Mouse (Mus musculus) midbrain, embryonic 11.5 days (tissue): ENCODE results near the gene Kdm4b. TPM values are rescaled to one million over a fixed set of nuclear protein-coding genes. Genes with fewer than 3 reads are reported as not detected.
A peak's percentile ranks its signal among the peaks of the same experiment; 100 is the strongest.

Source experiments
- ATAC-seq: fragments of 200-750 bp; cut with Nextera tagmentation; 2 replicates; pipeline ENCODE4 v1.8.0; 2017; ENCODE audit warnings: moderate TSS enrichment, moderate library complexity; ENCODE audit not compliant: low FRiP score
- DNase-seq: peaks from one replicate; pipeline ENCODE4 v3.0.0; 2015; ENCODE audit warnings: low spot score; ENCODE audit errors: missing footprints
- H3K27ac ChIP-seq: fragments of 300-500 bp; sonication (generic); 2 replicates; pipeline ENCODE4 v1.5.1; 2014; ENCODE audit warnings: low read depth, low read length
- H3K27me3 ChIP-seq: fragments of 300-500 bp; sonication (generic); 2 replicates; pipeline ENCODE4 v1.6.1; 2014; ENCODE audit warnings: mild to moderate bottlenecking, low read length, moderate library complexity, mixed read lengths; ENCODE audit not compliant: control insufficient read depth, insufficient read depth
- H3K36me3 ChIP-seq: fragments of 300-500 bp; sonication (generic); 2 replicates; pipeline ENCODE4 v1.6.1; 2014; ENCODE audit warnings: mild to moderate bottlenecking, low read length, moderate library complexity, mixed read lengths; ENCODE audit not compliant: control insufficient read depth, insufficient read depth
- H3K4me1 ChIP-seq: fragments of 300-500 bp; sonication (generic); 2 replicates; pipeline ENCODE4 v1.6.1; 2014; ENCODE audit warnings: low read length; ENCODE audit not compliant: control insufficient read depth, insufficient read depth
- H3K4me2 ChIP-seq: fragments of 300-500 bp; sonication (generic); 2 replicates; pipeline ENCODE4 v1.6.1; 2014; ENCODE audit warnings: mild to moderate bottlenecking, moderate library complexity
- H3K4me3 ChIP-seq: fragments of 300-500 bp; sonication (generic); 2 replicates; pipeline ENCODE4 v1.5.1; 2014; ENCODE audit warnings: low read depth, low read length
- H3K9ac ChIP-seq: fragments of 300-500 bp; sonication (generic); 2 replicates; pipeline ENCODE4 v1.6.1; 2014; ENCODE audit warnings: low read length
- H3K9me3 ChIP-seq: fragments of 300-500 bp; sonication (generic); 2 replicates; pipeline ENCODE4 v1.6.1; 2016; ENCODE audit warnings: low read length; ENCODE audit not compliant: control insufficient read depth
- WGBS: fragments of 180-500 bp; shearing (Covaris S2); extraction: QIAGEN DNeasy Blood & Tissue Kit; methylation state at CpG from one replicate; pipeline ENCODE4 v1.1.7; 2014; 5-methylcytosine and 5-hydroxymethylcytosine counted together
- polyA plus RNA-seq: library from polyadenylated mRNA; unstranded; fragments of >200 nt; fragmentation: Nextera tagmentation; extraction: Ambion mirVana; gene quantifications from 2 replicates; pipeline ENCODE4 v1.2.1, GENCODE M21; 2014

Kdm4b gene
- polyA plus RNA-seq, 1 experiment from 2014 or later: 39.6 TPM

- no peak overlapping the region for H3K27ac ChIP-seq
- WGBS: 66% methylated on average over 5 of the region's 5 CpGs
- no peak overlapping the region for H3K9ac ChIP-seq
- H3K4me3 ChIP-seq: no peak overlapping the region
- ATAC-seq (no peak), DNase-seq (no peak)
- no peaks in the 10 kb centered on the region for H3K9me3 ChIP-seq
- no peaks in the 10 kb centered on the region for H3K27me3 ChIP-seq
- H3K4me2 ChIP-seq: no peak overlapping the region
- H3K4me1 ChIP-seq: 0 out of 2 replicates have a peak, but pooled peaks cover 3% of the 10 kb centered on the region
- H3K36me3 ChIP-seq: peaks cover 13% of the 10 kb centered on the region; the same call in 1 of the 2 replicates
Measured at GRCm38 (mm10) chr17:56381183-56381582, 55.3 kb downstream of the Kdm4b start.

GRCm38 (mm10) chr17:56382997-56383396 is 57.1 kb downstream of the Kdm4b start:
- no peak for DNase-seq

GRCm38 (mm10) chr17:56384903-56385302 is 59.0 kb downstream of the Kdm4b start:
- 0 out of 2 replicates have a peak, but pooled peaks cover 3% of the 10 kb centered on the region for H3K4me1 ChIP-seq
- H3K9me3 ChIP-seq: no peaks in the 10 kb centered on the region
- no peak overlapping the region for H3K9ac ChIP-seq
- DNase-seq (no peak), ATAC-seq (peak; percentile 28; the same call in 1 of the 2 replicates)
- no peaks in the 10 kb centered on the region for H3K27me3 ChIP-seq
- no peak overlapping the region for H3K27ac ChIP-seq
- H3K4me2 ChIP-seq: no peak overlapping the region
- 82% methylated on average over 6 of the region's 6 CpGs for WGBS
- H3K4me3 ChIP-seq: no peak overlapping the region
- peaks cover 17% of the 10 kb centered on the region for H3K36me3 ChIP-seq

More at GRCm38 (mm10) chr17:56382997-56383396, 57.1 kb downstream of the Kdm4b start:
- H3K27ac ChIP-seq: no peak overlapping the region
- peaks cover 11% of the 10 kb centered on the region; the same call in 1 of the 2 replicates for H3K36me3 ChIP-seq
- H3K9me3 ChIP-seq: no peaks in the 10 kb centered on the region
- H3K4me3 ChIP-seq: no peak overlapping the region
- H3K4me2 ChIP-seq: no peak overlapping the region
- H3K4me1 ChIP-seq: 0 out of 2 replicates have a peak, but pooled peaks cover 3% of the 10 kb centered on the region
- no peak overlapping the region for H3K9ac ChIP-seq
- ATAC-seq: no peak
- no peaks in the 10 kb centered on the region for H3K27me3 ChIP-seq
- WGBS: 45% methylated on average over 8 of the region's 8 CpGs

- no peaks in the 10 kb centered on the region for H3K27me3 ChIP-seq
- WGBS: 93% methylated on average over 6 of the region's 6 CpGs
- H3K4me3 ChIP-seq: no peak overlapping the region
- H3K27ac ChIP-seq: no peak overlapping the region
- no peak overlapping the region for H3K4me2 ChIP-seq
- DNase-seq (no peak), ATAC-seq (no peak)
- peaks cover 23% of the 10 kb centered on the region for H3K36me3 ChIP-seq
- no peaks in the 10 kb centered on the region for H3K9me3 ChIP-seq
- no peaks in the 10 kb centered on the region for H3K4me1 ChIP-seq
- no peak overlapping the region for H3K9ac ChIP-seq
Measured at GRCm38 (mm10) chr17:56387612-56388011, 61.8 kb downstream of the Kdm4b start.

GRCm38 (mm10) chr17:56393238-56393637 is 67.4 kb downstream of the Kdm4b start:
- peaks cover 29% of the 10 kb centered on the region for H3K36me3 ChIP-seq
- no peaks in the 10 kb centered on the region for H3K9me3 ChIP-seq
- H3K27ac ChIP-seq: no peak overlapping the region
- ATAC-seq (no peak), DNase-seq (no peak)
- no peaks in the 10 kb centered on the region for H3K4me1 ChIP-seq
- 90% methylated on average over 6 of the region's 6 CpGs for WGBS
- H3K9ac ChIP-seq: no peak overlapping the region
- H3K4me3 ChIP-seq: no peak overlapping the region
- H3K4me2 ChIP-seq: no peak overlapping the region
- no peaks in the 10 kb centered on the region for H3K27me3 ChIP-seq

- peaks cover 29% of the 10 kb centered on the region for H3K36me3 ChIP-seq
- ATAC-seq: no peak
Measured at GRCm38 (mm10) chr17:56393889-56394288, 68.0 kb downstream of the Kdm4b start.

GRCm38 (mm10) chr17:56396051-56396450 is 70.2 kb downstream of the Kdm4b start:
- no peaks in the 10 kb centered on the region for H3K9me3 ChIP-seq
- H3K4me3 ChIP-seq: no peak overlapping the region
- H3K4me2 ChIP-seq: no peak overlapping the region
- DNase-seq: no peak
- peaks cover 32% of the 10 kb centered on the region for H3K36me3 ChIP-seq
- H3K9ac ChIP-seq: no peak overlapping the region
- 93% methylated on average over 6 of the region's 6 CpGs for WGBS
- H3K27ac ChIP-seq: no peak overlapping the region
- H3K4me1 ChIP-seq: no peaks in the 10 kb centered on the region
- no peak for ATAC-seq
- H3K27me3 ChIP-seq: no peaks in the 10 kb centered on the region

More at GRCm38 (mm10) chr17:56393889-56394288, 68.0 kb downstream of the Kdm4b start:
- DNase-seq: no peak
- Histone ChIP-seq H3K27me3 (no peaks in the 10 kb centered on the region), H3K9ac (no peak overlapping the region), H3K9me3 (no peaks in the 10 kb centered on the region), H3K27ac (no peak overlapping the region), H3K4me3 (no peak overlapping the region), H3K4me1 (no peaks in the 10 kb centered on the region), H3K4me2 (no peak overlapping the region)
- 96% methylated on average over 10 of the region's 10 CpGs for WGBS

- H3K9me3 ChIP-seq: no peaks in the 10 kb centered on the region
- no peak for DNase-seq
- peaks cover 36% of the 10 kb centered on the region for H3K36me3 ChIP-seq
- H3K27me3 ChIP-seq: no peaks in the 10 kb centered on the region
- 91% methylated on average over 3 of the region's 3 CpGs for WGBS
- no peak overlapping the region for H3K9ac ChIP-seq
- H3K4me3 ChIP-seq: no peak overlapping the region
- ATAC-seq: no peak
- no peak overlapping the region for H3K27ac ChIP-seq
- no peaks in the 10 kb centered on the region for H3K4me1 ChIP-seq
- no peak overlapping the region for H3K4me2 ChIP-seq
Measured at GRCm38 (mm10) chr17:56400221-56400620, 74.4 kb downstream of the Kdm4b start.

- Histone ChIP-seq H3K27me3 (no peaks in the 10 kb centered on the region), H3K4me2 (no peak overlapping the region), H3K9me3 (no peaks in the 10 kb centered on the region), H3K27ac (no peak overlapping the region), H3K4me3 (no peak overlapping the region), H3K4me1 (no peaks in the 10 kb centered on the region), H3K9ac (no peak overlapping the region), H3K36me3 (peaks cover 36% of the 10 kb centered on the region)
- ATAC-seq: no peak
- no peak for DNase-seq
- 98% methylated on average over 4 of the region's 4 CpGs for WGBS
Measured at GRCm38 (mm10) chr17:56401051-56401521, 75.2 kb downstream of the Kdm4b start.
